Mouse (Mus musculus) left cerebral cortex, postnatal 10 days (tissue): ENCODE measurements at regions not wholly inside any gene's neighbourhood (a gene's known extent, or its start where the extent isn't known, plus 50 kb on each side); places are given as distances from the start of the nearest gene placed in this dataset.

Experiments used
- DNase-seq, 2 experiments: peaks; one replicate each; pipeline ENCODE4 v3.0.0; 2021 to 2022; ENCODE audit warnings: low spot score in 2 of 2, mixed read lengths in 1 of 2; ENCODE audit errors: extremely low spot score in 1 of 2
- intact Hi-C: fragments of 180-260 bp; cut with DNase I; formaldehyde crosslinking; loops from one replicate; pipeline ENCODE4 v1.15.1; 2025

GRCm38 (mm10) chr6:33117877-33118276, 57.8 kb upstream of the Chchd3 start:
- no peak for DNase-seq
- intact Hi-C loops: no loop called here

DNA sequence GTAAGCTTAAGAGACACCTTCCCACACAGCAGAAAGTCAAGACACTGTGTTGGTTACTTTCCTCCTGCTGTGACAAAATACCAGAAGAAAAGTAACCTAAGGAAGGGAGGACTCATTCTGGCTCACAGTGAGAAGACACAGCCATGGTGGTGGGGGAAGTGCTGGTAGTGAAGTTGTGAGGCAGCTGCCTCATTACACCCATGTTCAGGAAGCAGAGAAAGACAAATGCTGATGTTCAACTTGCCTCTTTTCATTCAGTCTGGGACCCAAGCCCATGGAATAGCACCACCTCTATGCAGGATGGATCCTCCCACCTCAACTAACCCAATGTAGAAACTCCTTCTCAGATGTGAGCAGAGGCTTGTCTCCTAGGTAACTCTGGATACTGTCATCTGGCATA, 60.5 kb upstream of the Chchd3 start:
- DNase-seq: no peak
- intact Hi-C loops: no loop called here

DNA sequence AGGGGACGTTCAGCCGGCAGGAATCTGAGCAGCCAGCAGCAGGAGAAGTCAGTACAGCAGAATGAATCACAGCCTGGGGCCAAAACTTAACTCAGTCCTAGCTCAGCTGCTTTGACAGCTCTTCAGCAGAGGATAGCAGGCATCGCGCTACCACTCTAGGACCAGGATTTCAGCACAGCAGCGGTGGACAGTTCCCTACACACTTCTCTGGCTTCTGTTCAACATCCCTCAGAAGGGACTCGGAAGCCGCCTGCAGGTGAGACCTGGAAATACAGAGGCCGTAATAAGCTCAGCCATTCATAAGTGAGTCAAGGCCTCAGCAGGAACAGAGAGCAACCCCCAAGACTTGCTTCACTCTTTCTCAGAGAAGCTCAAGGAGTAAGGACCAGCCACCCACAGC, 66.5 kb upstream of the Chchd3 start:
- intact Hi-C loops: no loop called here

DNA sequence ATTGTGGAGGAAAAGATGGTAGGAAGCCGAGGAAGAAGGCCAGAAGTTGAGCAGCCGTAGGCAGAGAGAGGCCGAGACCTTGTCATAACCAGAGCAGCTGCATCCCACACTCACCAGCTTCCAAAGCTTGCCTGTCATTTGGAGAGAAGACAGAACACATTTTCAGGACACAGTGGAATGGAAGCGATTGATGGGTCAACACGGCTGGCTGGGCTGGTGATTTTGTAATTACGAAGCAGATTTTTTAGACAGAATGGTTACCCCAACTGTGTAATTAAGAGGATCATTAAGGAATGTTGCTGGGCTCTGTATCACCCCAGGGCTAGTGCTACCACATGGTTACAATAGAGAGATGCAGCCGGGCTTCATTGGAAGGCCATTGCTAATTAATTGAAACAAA, 76.8 kb upstream of the Chchd3 start:
- intact Hi-C loops: no loop called here
- DNase-seq: no peak

More for the DNA sequence above, 66.5 kb upstream of the Chchd3 start:
- peak; percentile 27 to 71 for DNase-seq

DNA sequence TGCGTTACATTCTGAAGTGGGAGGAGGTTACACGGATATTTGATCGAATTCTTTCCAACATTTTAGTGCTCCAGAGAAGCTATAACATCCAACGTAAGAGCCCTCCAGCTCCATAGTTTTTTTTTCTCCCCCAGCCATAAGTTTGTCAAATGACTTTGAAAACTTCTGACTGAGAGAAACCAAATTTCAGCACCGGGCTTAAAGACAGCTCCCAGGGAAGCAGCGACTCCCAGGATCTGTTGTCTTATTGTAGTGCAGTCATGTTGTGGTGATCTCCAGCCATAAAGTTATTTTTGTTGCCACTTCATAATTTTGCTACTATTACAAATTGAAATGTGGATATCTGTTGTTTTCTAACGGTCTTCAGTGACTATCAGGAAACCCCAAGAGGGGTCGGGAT, 77.8 kb upstream of the Chchd3 start:
- DNase-seq: no peak
- intact Hi-C loops: no loop called here

GRCm38 (mm10) chr6:33166479-33166878, 82.4 kb upstream of the Exoc4 start:
- intact Hi-C loops: no loop called here
- DNase-seq: peak in 1 of 2 experiments; percentile 31

GRCm38 (mm10) chr6:33173606-33174005, 75.3 kb upstream of the Exoc4 start:
- intact Hi-C loops: no loop called here
- no peak for DNase-seq

- intact Hi-C loops: no loop called here
- DNase-seq: no peak
Observed at GRCm38 (mm10) chr6:33174616-33175015, 74.3 kb upstream of the Exoc4 start.

GRCm38 (mm10) chr6:33189521-33190246, 59.2 kb upstream of the Exoc4 start:
- DNase-seq: no peak
- intact Hi-C loops: no loop called here

DNA sequence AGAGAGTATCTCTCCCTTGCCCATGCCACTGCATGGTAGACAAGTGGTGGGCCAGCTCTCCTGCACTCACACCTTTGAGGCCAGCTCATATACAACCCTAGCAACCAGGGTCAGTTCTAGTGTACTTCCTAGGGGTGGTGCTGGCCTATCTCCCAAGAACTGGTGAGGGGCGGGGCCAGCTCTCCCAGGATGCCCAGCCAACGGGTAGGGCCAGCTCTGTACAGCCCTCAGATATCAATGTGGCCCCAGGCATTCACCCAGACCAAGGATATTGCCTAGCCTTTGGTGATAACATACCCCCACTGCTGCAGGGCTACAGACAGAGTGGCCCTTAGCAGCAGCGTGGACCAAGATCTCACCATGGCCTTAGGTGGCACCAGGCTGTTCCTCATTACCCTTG, 55.1 kb upstream of the Exoc4 start:
- no peak for DNase-seq
- intact Hi-C loops: no loop called here
